17 mouse cellular contexts compared by ENCODE assay signal in genomic region chr8:95348356-95348755, GRCm38 (mm10). TPM values are rescaled to one million over a fixed set of nuclear protein-coding genes. Genes with fewer than 3 reads are reported as not detected.
DNase-seq lines count a peak whose midpoint lies in the region; ATAC-seq and TF ChIP-seq lines count a peak whose summit lies in the region.
"Had no signal": no experiment of that assay in that cellular context is flagged by ENCODE, and none has a peak within 500 bp of the region (broad histone marks: within the 10 kb centered on the region; RNA-seq: fewer than 3 reads in every experiment).

No protein-coding gene starts in this region.

- ATAC-seq in heart, embryonic 15.5 days (replicated peaks; ENCODE audit: insufficient number of reproducible peaks, insufficient read depth, low FRiP score, low read depth): no peak
- no peak for ATAC-seq in lung, embryonic 16.5 days (ENCODE audit: low read depth)
- ATAC-seq in hindbrain, postnatal 0 days: no peak
- no peak for ATAC-seq in stomach, embryonic 16.5 days (ENCODE audit: insufficient read depth, low FRiP score)
- no peak for ATAC-seq in frontal cortex, adult (ENCODE audit: low TSS enrichment)

- no peak overlapping the region for H3K4me3 ChIP-seq in heart, embryonic 15.5 days
- no peak overlapping the region for H3K4me3 ChIP-seq in lung, embryonic 16.5 days (ENCODE audit: low read length)
- no peak overlapping the region for H3K4me3 ChIP-seq in hindbrain, postnatal 0 days (ENCODE audit: low read length)
- no peak overlapping the region for H3K4me3 ChIP-seq in stomach, embryonic 16.5 days (replicated peaks; ENCODE audit: low read length)
- H3K4me3 ChIP-seq: limb, embryonic 10.5 days; midbrain, embryonic 12.5 days; myocyte had no signal

- peak overlapping the region; percentile 64 for H3K27ac ChIP-seq in heart, embryonic 15.5 days
- peak overlapping the region; percentile 46 for H3K27ac ChIP-seq in lung, embryonic 16.5 days (ENCODE audit: low read length)
- H3K27ac ChIP-seq in hindbrain, postnatal 0 days: peak overlapping the region; percentile 49
- peak overlapping the region; percentile 64 for H3K27ac ChIP-seq in stomach, embryonic 16.5 days (ENCODE audit: low read length)
- H3K27ac ChIP-seq: limb, embryonic 10.5 days; liver, embryonic 14.5 days; midbrain, embryonic 12.5 days had no signal

- H3K9me3 ChIP-seq in heart, embryonic 15.5 days (replicated peaks): no peaks in the 10 kb centered on the region
- no peaks in the 10 kb centered on the region for H3K9me3 ChIP-seq in lung, embryonic 16.5 days (ENCODE audit: control insufficient read depth, low read length)
- no peaks in the 10 kb centered on the region for H3K9me3 ChIP-seq in hindbrain, postnatal 0 days (ENCODE audit: low read length)
- H3K9me3 ChIP-seq in stomach, embryonic 16.5 days (replicated peaks; ENCODE audit: control insufficient read depth, low read length): no peaks in the 10 kb centered on the region
- H3K9me3 ChIP-seq: limb, embryonic 10.5 days; midbrain, embryonic 12.5 days had no signal

- H3K4me2 ChIP-seq in heart, embryonic 15.5 days: 0 out of 2 replicates have a peak overlapping the region, but pooled peaks have one; percentile 4
- peak overlapping the region; percentile 33; the same call in 1 of the 2 replicates for H3K4me2 ChIP-seq in lung, embryonic 16.5 days (ENCODE audit: low read depth, low read length)
- H3K4me2 ChIP-seq in hindbrain, postnatal 0 days (ENCODE audit: low read depth, low read length): no peak overlapping the region
- H3K4me2 ChIP-seq in stomach, embryonic 16.5 days (ENCODE audit: low read depth, low read length): no peak overlapping the region
- H3K4me2 ChIP-seq: midbrain, embryonic 12.5 days had no signal

- no peaks in the 10 kb centered on the region for H3K27me3 ChIP-seq in heart, embryonic 15.5 days
- no peaks in the 10 kb centered on the region for H3K27me3 ChIP-seq in lung, embryonic 16.5 days (ENCODE audit: control insufficient read depth, insufficient read depth, low read depth, low read length)
- no peaks in the 10 kb centered on the region for H3K27me3 ChIP-seq in hindbrain, postnatal 0 days (ENCODE audit: insufficient read depth, low read length)
- H3K27me3 ChIP-seq in stomach, embryonic 16.5 days (ENCODE audit: control insufficient read depth, insufficient read depth, low read length): 0 out of 2 replicates have a peak, but pooled peaks cover 3% of the 10 kb centered on the region

- peaks cover 26% of the 10 kb centered on the region; the same call in 1 of the 2 replicates for H3K36me3 ChIP-seq in heart, embryonic 15.5 days
- H3K36me3 ChIP-seq in lung, embryonic 16.5 days (ENCODE audit: control insufficient read depth, insufficient read depth, low read length): peaks cover 3% of the 10 kb centered on the region
- H3K36me3 ChIP-seq in hindbrain, postnatal 0 days (ENCODE audit: insufficient read depth, low read length): peaks cover 9% of the 10 kb centered on the region; the same call in 1 of the 2 replicates
- peaks cover 4% of the 10 kb centered on the region; the same call in 1 of the 2 replicates for H3K36me3 ChIP-seq in stomach, embryonic 16.5 days (ENCODE audit: control insufficient read depth, insufficient read depth, low read length)

- 80% methylated on average over 2 of the region's 2 CpGs for WGBS in heart, embryonic 15.5 days
- 90% methylated on average over 2 of the region's 2 CpGs for WGBS in lung, embryonic 16.5 days
- 85% methylated on average over 2 of the region's 2 CpGs for WGBS in hindbrain, postnatal 0 days
- 87% methylated on average over 2 of the region's 2 CpGs for WGBS in stomach, embryonic 16.5 days

- DNase-seq in heart, adult 11 months: no peak
- no peak for DNase-seq in lung, postnatal 14 days
- peak; percentile 8 for DNase-seq in hindbrain, postnatal 0 days (ENCODE audit: low spot score)
- DNase-seq: adrenal gland, adult 8-10 months; cerebellum, adult 8-10 months; embryo, embryonic 11 days had no signal

- peaks cover 39% of the 10 kb centered on the region for H3K4me1 ChIP-seq in heart, embryonic 15.5 days (replicated peaks)
- H3K4me1 ChIP-seq in lung, embryonic 16.5 days (replicated peaks; ENCODE audit: control insufficient read depth, insufficient read depth, low read length): peaks cover 26% of the 10 kb centered on the region
- H3K4me1 ChIP-seq in hindbrain, postnatal 0 days (ENCODE audit: insufficient read depth, low read length): peaks cover 22% of the 10 kb centered on the region
- H3K4me1 ChIP-seq in stomach, embryonic 16.5 days (ENCODE audit: control insufficient read depth, insufficient read depth, low read length): peaks cover 19% of the 10 kb centered on the region

- H3K9ac ChIP-seq in heart, embryonic 15.5 days: no peak overlapping the region
- H3K9ac ChIP-seq in lung, embryonic 16.5 days (ENCODE audit: low read length): peak overlapping the region; percentile 6; the same call in 1 of the 2 replicates
- no peak overlapping the region for H3K9ac ChIP-seq in hindbrain, postnatal 0 days (replicated peaks; ENCODE audit: low read length)
- H3K9ac ChIP-seq in stomach, embryonic 16.5 days (ENCODE audit: low read length): peak overlapping the region; percentile 46
- H3K9ac ChIP-seq: forebrain, postnatal 0 days; liver, embryonic 14.5 days; midbrain, embryonic 12.5 days had no signal

- no peak for TF ChIP-seq CTCF in hindbrain, postnatal 0 days (IDR thresholded peaks at IDR 0.05; ENCODE audit: low read depth)

RNA-seq across cellular contexts. Expression of gene Mmp15, which starts 3.7 kb away (rescaled TPM):
- 35.2 and 42.8 TPM in 2 replicates for polyA plus RNA-seq in heart, embryonic 15.5 days (2015; fragmentation: Nextera tagmentation; extraction: Ambion mirVana)
- 13.1 and 14.1 TPM in 2 replicates for polyA plus RNA-seq in lung, embryonic 16.5 days (2015; fragmentation: Nextera tagmentation; extraction: Ambion mirVana)
- 72.9 and 80.6 TPM in 2 replicates for total RNA-seq in hindbrain, postnatal 0 days (2014; rRNA removed)
- 14.0 and 14.2 TPM in 2 replicates for polyA plus RNA-seq in hindbrain, postnatal 0 days (2015; fragmentation: Nextera tagmentation; extraction: Ambion mirVana)
- 13.4 and 15.3 TPM in 2 replicates for polyA plus RNA-seq in stomach, embryonic 16.5 days (2015; fragmentation: Nextera tagmentation; extraction: Ambion mirVana)

RNA-seq across cellular contexts. Expression of gene Usb1, which starts 16.3 kb away (rescaled TPM):
- 26.7 and 32.0 TPM in 2 replicates for polyA plus RNA-seq in heart, embryonic 15.5 days (2015; fragmentation: Nextera tagmentation; extraction: Ambion mirVana)
- polyA plus RNA-seq in lung, embryonic 16.5 days (2015; fragmentation: Nextera tagmentation; extraction: Ambion mirVana): 39.6 and 45.5 TPM in 2 replicates
- total RNA-seq in hindbrain, postnatal 0 days (2014; rRNA removed): 22.8 and 68.5 TPM in 2 replicates
- polyA plus RNA-seq in hindbrain, postnatal 0 days (2015; fragmentation: Nextera tagmentation; extraction: Ambion mirVana): 25.6 and 25.9 TPM in 2 replicates
- 38.7 and 42.0 TPM in 2 replicates for polyA plus RNA-seq in stomach, embryonic 16.5 days (2015; fragmentation: Nextera tagmentation; extraction: Ambion mirVana)

RNA-seq across cellular contexts. Expression of gene Zfp319, which starts 16.6 kb away (rescaled TPM):
- polyA plus RNA-seq in heart, embryonic 15.5 days (2015; fragmentation: Nextera tagmentation; extraction: Ambion mirVana): 4.9 and 7.3 TPM in 2 replicates
- 8.5 and 9.8 TPM in 2 replicates for polyA plus RNA-seq in lung, embryonic 16.5 days (2015; fragmentation: Nextera tagmentation; extraction: Ambion mirVana)
- total RNA-seq in hindbrain, postnatal 0 days (2014; rRNA removed): 18.3 and 21.0 TPM in 2 replicates
- 9.2 and 10.5 TPM in 2 replicates for polyA plus RNA-seq in hindbrain, postnatal 0 days (2015; fragmentation: Nextera tagmentation; extraction: Ambion mirVana)
- 6.5 and 7.0 TPM in 2 replicates for polyA plus RNA-seq in stomach, embryonic 16.5 days (2015; fragmentation: Nextera tagmentation; extraction: Ambion mirVana)

RNA-seq across cellular contexts. Expression of gene Tepp, which starts 38.0 kb away (rescaled TPM):
- polyA plus RNA-seq in heart, embryonic 15.5 days (2015; fragmentation: Nextera tagmentation; extraction: Ambion mirVana): 0.29 TPM in 1 of 2 replicates, not detected in the other
- polyA plus RNA-seq in lung, embryonic 16.5 days (2015; fragmentation: Nextera tagmentation; extraction: Ambion mirVana): 0.45 and 0.80 TPM in 2 replicates
- total RNA-seq in hindbrain, postnatal 0 days (2014; rRNA removed): 1.4 TPM in 1 of 2 replicates, not detected in the other
- 3.1 and 3.7 TPM in 2 replicates for polyA plus RNA-seq in hindbrain, postnatal 0 days (2015; fragmentation: Nextera tagmentation; extraction: Ambion mirVana)
- not detected in 2 replicates for polyA plus RNA-seq in stomach, embryonic 16.5 days (2015; fragmentation: Nextera tagmentation; extraction: Ambion mirVana)
- total RNA-seq: gastrocnemius, postnatal 14 days; layer of hippocampus, postnatal 25 days had no signal
- polyA plus RNA-seq: limb, embryonic 10.5 days; liver, embryonic 14.5 days; midbrain, embryonic 12.5 days; myocyte had no signal

RNA-seq across cellular contexts. Expression of gene Cngb1, which starts 42.0 kb away (rescaled TPM):
- polyA plus RNA-seq in heart, embryonic 15.5 days (2015; fragmentation: Nextera tagmentation; extraction: Ambion mirVana): 0.49 and 1.1 TPM in 2 replicates
- polyA plus RNA-seq in lung, embryonic 16.5 days (2015; fragmentation: Nextera tagmentation; extraction: Ambion mirVana): 0.94 and 1.6 TPM in 2 replicates
- 0.52 and 0.83 TPM in 2 replicates for total RNA-seq in hindbrain, postnatal 0 days (2014; rRNA removed)
- polyA plus RNA-seq in hindbrain, postnatal 0 days (2015; fragmentation: Nextera tagmentation; extraction: Ambion mirVana): 1.2 and 1.7 TPM in 2 replicates
- 0.28 and 0.81 TPM in 2 replicates for polyA plus RNA-seq in stomach, embryonic 16.5 days (2015; fragmentation: Nextera tagmentation; extraction: Ambion mirVana)

Comparison
In these comparisons a context has a peak if more than half of its experiments do, and no peak if none do; other contexts are left out.
1. H3K4me2 ChIP-seq: peak in heart, embryonic 15.5 days (single experiment) and lung, embryonic 16.5 days (single experiment); none in hindbrain, postnatal 0 days (single experiment) and stomach, embryonic 16.5 days (single experiment).
2. H3K9ac ChIP-seq: peak in lung, embryonic 16.5 days (single experiment) and stomach, embryonic 16.5 days (single experiment); none in heart, embryonic 15.5 days (single experiment) and hindbrain, postnatal 0 days (single experiment).
3. Peak in every context shown above with its lines, with median percentiles within 50 percentile points of each other: H3K27ac ChIP-seq.